ENCODE assay signal across 8 mouse cellular contexts in genomic region chr6:120039256-120039563, GRCm38 (mm10). TPM values are rescaled to one million over a fixed set of nuclear protein-coding genes. Genes with fewer than 3 reads are reported as not detected.
DNase-seq lines count a peak whose midpoint lies in the region; ATAC-seq and TF ChIP-seq lines count a peak whose summit lies in the region.

No protein-coding gene starts in this region.

- H3K4me3 ChIP-seq in kidney, adult 2 months (ENCODE audit: insufficient read depth, low read depth, low read length) = peak overlapping the region; percentile 48
- H3K4me3 ChIP-seq in lung, embryonic 16.5 days (ENCODE audit: low read length) = peak overlapping the region; percentile 85
- peak overlapping the region; percentile 69 for H3K4me3 ChIP-seq in spleen, adult 2 months (ENCODE audit: extremely low read depth, insufficient read depth, insufficient read length)

- H3K4me1 ChIP-seq in kidney, adult 2 months (ENCODE audit: control insufficient read depth, insufficient read depth, low read length) = peaks cover 3% of the 10 kb centered on the region; the same call in 1 of the 2 replicates
- peaks cover 4% of the 10 kb centered on the region; the same call in 1 of the 2 replicates for H3K4me1 ChIP-seq in lung, embryonic 16.5 days (replicated peaks; ENCODE audit: control insufficient read depth, insufficient read depth, low read length)
- 0 out of 2 replicates have a peak, but pooled peaks cover 5% of the 10 kb centered on the region for H3K4me1 ChIP-seq in spleen, adult 2 months (ENCODE audit: control insufficient read depth, insufficient read depth, insufficient read length)

- no peak for ATAC-seq in lung, embryonic 16.5 days (ENCODE audit: low read depth)
- ATAC-seq in activated CD4-positive, CD25-positive, alpha-beta regulatory T cell, adult 4 months = no peak

- peak overlapping the region; percentile 59 for H3K9ac ChIP-seq in lung, embryonic 16.5 days (ENCODE audit: low read length)

- H3K27me3 ChIP-seq in kidney, adult 2 months (replicated peaks; ENCODE audit: control insufficient read depth, insufficient read depth, low read length) = no peaks in the 10 kb centered on the region
- no peaks in the 10 kb centered on the region for H3K27me3 ChIP-seq in lung, embryonic 16.5 days (ENCODE audit: control insufficient read depth, insufficient read depth, low read depth, low read length)
- H3K27me3 ChIP-seq in spleen, adult 2 months (ENCODE audit: control insufficient read depth, insufficient read depth, low read length) = no peaks in the 10 kb centered on the region

- no peaks in the 10 kb centered on the region for H3K36me3 ChIP-seq in kidney, adult 2 months (ENCODE audit: control insufficient read depth, insufficient read depth, low read length)
- H3K36me3 ChIP-seq in lung, embryonic 16.5 days (ENCODE audit: control insufficient read depth, insufficient read depth, low read length) = no peaks in the 10 kb centered on the region
- H3K36me3 ChIP-seq in spleen, adult 2 months (ENCODE audit: control insufficient read depth, insufficient read depth, low read length) = no peaks in the 10 kb centered on the region

- peak overlapping the region; percentile 54 for H3K27ac ChIP-seq in kidney, adult 2 months (ENCODE audit: insufficient read depth, low read depth, low read length)
- peak overlapping the region; percentile 87 for H3K27ac ChIP-seq in lung, embryonic 16.5 days (ENCODE audit: low read length)
- H3K27ac ChIP-seq in spleen, adult 2 months (ENCODE audit: insufficient read depth, low read length) = peak overlapping the region; percentile 75

- H3K9me3 ChIP-seq in lung, embryonic 16.5 days (ENCODE audit: control insufficient read depth, low read length) = no peaks in the 10 kb centered on the region

- no peak for TF ChIP-seq CTCF in kidney, adult 2 months (conservative IDR thresholded peaks at IDR 0.05; ENCODE audit: insufficient read depth, insufficient read length, low read depth, low read length)
- TF ChIP-seq CTCF in spleen, adult 2 months (IDR thresholded peaks at IDR 0.05; ENCODE audit: extremely low read depth, insufficient read depth, insufficient read length, insufficient replicate concordance) = no peak

- peak overlapping the region; percentile 84 for H3K4me2 ChIP-seq in lung, embryonic 16.5 days (ENCODE audit: low read depth, low read length)

- WGBS in kidney, adult 2 months = 1% methylated on average over 9 of the region's 9 CpGs
- WGBS in lung, embryonic 16.5 days = 2% methylated on average over 9 of the region's 9 CpGs
- WGBS in spleen, adult 2 months = under 1% methylated on average over 9 of the region's 9 CpGs

- no peak for TF ChIP-seq POLR2A in kidney, adult 2 months (IDR thresholded peaks at IDR 0.05; ENCODE audit: low read depth, low read length)
- no peak for TF ChIP-seq POLR2A in spleen, adult 2 months (IDR thresholded peaks at IDR 0.05; ENCODE audit: low read depth, low read length)

- peak; percentile 27 for DNase-seq in urinary bladder, postnatal 36 days (ENCODE audit: low spot score in 2 of 2)
- no peak for DNase-seq in urinary bladder, adult 2 months (ENCODE audit: low spot score)
- peak; percentile 27 to 47 for DNase-seq in cerebellum, postnatal 25 days
- DNase-seq in gastrocnemius, postnatal 25 days = peak; percentile 21
- peak; percentile 40 for DNase-seq in kidney, adult 2 months
- peak in 1 of 2 experiments; percentile 30 for DNase-seq in spleen, adult 2 months (ENCODE audit: low read depth in 1 of 2, low spot score in 2 of 2)

RNA-seq across cellular contexts. Expression of gene Wnk1, which starts 0.7 kb away (rescaled TPM):
- polyA plus RNA-seq in urinary bladder, adult 2 months (2012; rRNA removed) = 150 and 156 TPM in 2 replicates
- 100 to 1,000 TPM; 263 to 303 TPM for total RNA-seq in gastrocnemius, postnatal 25 days (2021)
- 135 and 155 TPM in 2 replicates for polyA plus RNA-seq in kidney, adult 2 months (2012; rRNA removed)
- polyA plus RNA-seq in lung, embryonic 16.5 days (2015; fragmentation: Nextera tagmentation; extraction: Ambion mirVana) = 50.2 and 56.0 TPM in 2 replicates
- polyA plus RNA-seq in spleen, adult 2 months (2012; rRNA removed) = 77.7 and 89.0 TPM in 2 replicates
- polyA plus RNA-seq in activated CD4-positive, CD25-positive, alpha-beta regulatory T cell, adult 4 months (2017; shearing (Covaris generic)) = 100 to 1,000 TPM in 1 of 2 experiments, 10 to 100 TPM in 1; 91.0 to 116 TPM

RNA-seq across cellular contexts. Expression of gene Ninj2, which starts 53.9 kb away (rescaled TPM):
- 0.10 TPM in 1 of 2 replicates, not detected in the other for polyA plus RNA-seq in urinary bladder, adult 2 months (2012; rRNA removed)
- total RNA-seq in gastrocnemius, postnatal 25 days (2021) = not detected
- not detected in 2 replicates for polyA plus RNA-seq in kidney, adult 2 months (2012; rRNA removed)
- 0.54 and 0.63 TPM in 2 replicates for polyA plus RNA-seq in lung, embryonic 16.5 days (2015; fragmentation: Nextera tagmentation; extraction: Ambion mirVana)
- polyA plus RNA-seq in spleen, adult 2 months (2012; rRNA removed) = 0.19 TPM in 2 replicates
- 1 to 10 TPM; 2.3 to 2.9 TPM for polyA plus RNA-seq in activated CD4-positive, CD25-positive, alpha-beta regulatory T cell, adult 4 months (2017; shearing (Covaris generic))
